Mouse (Mus musculus): Measurements from ENCODE around the gene Lrrc29.

The Lrrc29 gene

DNA sequence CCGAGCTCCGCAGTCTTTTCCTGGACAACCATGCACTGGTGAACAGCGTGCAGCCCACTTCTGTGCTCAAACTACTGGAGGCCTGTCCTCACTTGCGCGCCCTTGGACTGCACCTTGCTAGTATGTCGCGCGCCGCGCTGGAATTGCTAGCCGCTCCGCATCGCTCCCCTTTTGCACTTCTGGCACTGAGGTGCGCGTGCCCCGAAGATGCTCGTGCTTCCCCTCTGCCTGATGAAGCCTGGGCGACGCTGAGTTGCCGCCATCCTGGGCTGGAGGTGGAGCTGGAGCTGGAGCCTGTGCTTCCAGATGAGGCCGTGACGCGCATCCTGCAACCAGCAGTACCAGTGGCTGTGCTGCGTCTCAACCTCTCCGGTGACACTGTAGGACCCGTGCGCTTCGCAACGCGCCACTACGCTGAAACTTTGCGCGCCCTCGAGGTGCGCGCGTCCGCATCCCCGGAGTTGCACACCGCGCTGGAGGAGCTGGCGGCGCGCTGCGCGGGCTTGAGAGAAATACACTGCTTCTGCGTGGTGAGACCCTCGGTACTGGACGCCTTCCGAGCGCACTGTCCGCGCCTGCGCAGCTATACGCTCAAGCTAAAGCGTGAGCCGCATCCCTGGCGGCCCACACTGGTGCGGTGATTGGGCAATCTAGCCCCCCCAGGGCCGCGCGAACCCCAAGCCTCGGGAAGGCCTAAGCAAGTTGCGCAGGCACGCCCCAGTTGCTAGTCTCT lies 57.6 kb downstream of the Lrrc29 start:
- no peak for DNase-seq (ENCODE audit: low read depth in 1 of 2, low spot score in 2 of 2)

DNA sequence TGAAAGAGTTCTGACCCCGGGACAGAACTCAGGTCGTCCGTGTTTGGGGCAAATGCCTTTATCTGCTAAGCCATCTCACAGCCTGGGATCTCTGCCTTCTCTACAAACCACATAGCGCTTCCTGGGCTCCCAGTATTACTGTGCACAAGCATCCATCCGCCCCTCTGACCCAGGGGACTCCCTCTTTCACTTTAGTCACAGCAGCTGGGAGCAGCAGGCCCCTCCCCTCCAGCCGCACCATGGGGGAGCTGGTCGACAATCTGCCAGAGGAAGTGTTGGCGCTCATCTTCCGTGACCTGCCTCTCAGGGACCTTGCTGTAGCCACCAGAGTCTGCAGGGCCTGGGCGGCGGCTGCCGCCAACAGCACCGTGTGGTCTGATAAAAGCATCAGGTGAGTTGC lies 59.3 kb downstream of the Lrrc29 start:
- DNase-seq (ENCODE audit: low read depth in 1 of 2, low spot score in 2 of 2): no peak

DNA sequence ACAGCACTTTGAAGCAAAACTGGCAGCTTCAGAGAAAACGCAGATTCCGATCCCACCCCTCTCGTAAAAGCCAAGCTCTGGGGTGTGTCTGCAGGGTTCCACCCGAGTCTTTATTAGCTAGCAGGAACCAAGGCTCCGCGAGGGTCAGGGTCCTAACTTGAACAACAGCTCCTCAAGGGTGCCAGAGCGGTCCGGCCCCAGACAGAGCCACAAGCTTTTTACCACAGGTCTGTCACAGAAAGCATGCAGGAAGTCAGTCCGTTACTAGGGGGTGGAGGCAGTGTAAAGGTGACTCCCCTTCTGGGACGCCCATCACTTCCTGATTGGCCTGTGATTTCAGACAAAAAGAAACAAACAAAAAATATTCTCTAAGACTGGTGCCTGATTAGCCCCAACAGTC lies 61.0 kb downstream of the Lrrc29 start:
- DNase-seq (ENCODE audit: low read depth in 1 of 2, low spot score in 2 of 2): no peak

DNA sequence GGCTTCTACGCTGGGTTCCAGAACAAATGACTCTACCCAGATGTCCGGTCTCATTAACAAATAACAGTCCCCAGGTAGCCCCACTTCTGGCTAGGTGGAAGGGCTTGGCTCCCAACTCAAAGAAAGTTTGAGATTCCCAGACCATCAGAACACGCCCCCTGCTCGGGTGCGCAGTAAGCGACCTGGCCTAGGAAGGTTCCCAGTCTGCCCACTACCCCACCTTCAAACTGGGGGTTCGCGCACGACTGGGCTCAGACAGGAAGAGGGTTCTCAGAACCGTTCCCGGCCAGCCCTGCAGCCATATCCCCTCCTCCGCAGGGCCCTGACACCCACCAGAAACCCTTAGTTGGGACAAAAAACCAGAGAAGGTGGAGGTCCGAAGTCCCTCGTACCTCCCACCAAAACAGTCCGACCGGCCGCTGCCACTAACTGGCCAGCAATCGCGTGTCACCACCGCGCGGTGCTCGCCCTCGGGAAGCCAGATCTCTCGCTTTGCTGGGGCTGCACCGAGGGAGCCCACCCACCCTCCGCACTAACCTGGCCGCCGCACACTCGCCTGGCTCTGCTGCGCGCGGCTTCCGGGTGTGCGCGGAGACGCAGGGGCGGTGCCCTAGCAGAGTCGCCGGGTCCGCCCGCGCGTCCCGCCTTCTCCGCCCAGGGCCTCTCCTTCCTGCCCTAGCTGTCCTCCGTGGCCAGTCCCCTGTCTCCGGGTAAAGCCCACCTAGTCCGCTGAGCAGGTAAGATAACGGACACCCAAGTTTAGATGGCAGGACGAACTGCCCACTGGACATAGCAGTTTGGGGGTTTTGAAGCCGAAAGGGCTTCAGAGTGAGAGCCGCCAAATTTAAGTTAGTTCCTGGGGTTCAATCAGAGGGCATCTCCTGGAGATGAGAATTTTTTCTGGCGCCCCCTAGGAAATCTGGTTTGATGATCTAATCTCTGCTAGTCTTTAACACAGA lies 61.8 kb downstream of the Lrrc29 start, which contains the start of the genes Tradd and Fbxl8:
TSS of gene Tradd (minus strand) at position 586 of the 959 bp plus-strand sequence.
TSS of gene Fbxl8 (plus strand) at position 625 of the 959 bp plus-strand sequence.
- peak in 1 of 2 experiments; percentile 47 for DNase-seq (ENCODE audit: low read depth in 1 of 2, low spot score in 2 of 2)

DNA sequence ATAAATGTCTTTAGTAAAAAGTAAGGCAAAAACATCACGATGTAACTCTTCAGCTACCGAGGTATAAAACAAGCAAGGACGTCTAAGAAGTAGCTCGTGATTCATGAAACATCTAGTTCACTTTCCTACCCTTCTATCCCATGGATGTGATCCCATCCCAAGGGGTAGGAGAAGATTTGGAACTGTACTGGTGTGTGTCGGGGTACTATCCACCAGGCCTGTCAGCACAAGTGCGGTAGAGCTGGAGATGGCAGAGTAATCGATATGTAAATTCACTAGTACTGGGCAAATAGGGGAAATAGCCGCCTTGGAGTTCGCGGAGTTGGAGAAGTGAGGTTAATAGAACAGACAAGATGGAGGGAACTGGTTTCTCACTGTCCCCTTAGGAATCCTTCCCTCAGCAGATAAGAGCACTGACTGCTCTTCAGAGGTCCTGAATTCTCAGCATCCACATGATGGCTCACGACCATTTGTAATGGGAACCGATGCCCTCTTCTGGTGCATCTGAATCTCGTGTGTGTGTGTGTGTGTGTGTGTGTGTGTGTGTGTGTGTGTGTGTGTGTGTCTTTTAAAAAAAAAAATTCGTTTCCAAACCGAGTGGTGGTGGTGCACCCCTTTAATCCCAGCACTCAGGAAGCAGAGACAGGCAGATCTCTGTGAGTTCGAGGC lies 62.7 kb downstream of the Lrrc29 start:
- no peak for DNase-seq (ENCODE audit: low read depth in 1 of 2, low spot score in 2 of 2)
